Mouse (Mus musculus): ENCODE measurements around the gene Tmc2. TPM values are rescaled to one million over a fixed set of nuclear protein-coding genes. Genes with fewer than 3 reads are reported as not detected.

Tmc2 gene
- polyA plus RNA-seq, 1 experiment from 2014 or later: not detected

DNA sequence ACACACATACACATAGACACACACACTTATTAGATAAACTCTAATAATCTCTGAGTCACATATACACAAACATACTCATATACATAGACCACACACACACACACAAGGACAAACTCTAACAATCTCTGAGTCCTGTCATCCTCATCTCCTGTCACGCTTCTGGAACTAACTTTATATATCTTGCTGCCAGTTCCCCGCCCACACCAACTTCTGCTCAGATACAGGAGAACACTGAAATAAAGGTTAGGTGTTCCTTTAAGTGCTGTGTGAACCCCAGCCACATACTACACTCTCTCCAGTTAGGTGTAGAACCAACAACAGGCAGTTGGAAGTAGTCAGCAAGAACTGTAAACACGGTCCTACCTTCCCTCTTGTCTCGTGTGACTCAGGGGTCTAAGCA is 65.8 kb downstream of the Tmc2 start:
- Histone ChIP-seq H3K9ac (no peak overlapping the region), H3K4me3 (no peak overlapping the region), H3K27ac (no peak overlapping the region), H3K4me2 (replicated peaks) (no peak overlapping the region), H3K27me3 (no peaks in the 10 kb centered on the region), H3K9me3 (no peaks in the 10 kb centered on the region), H3K36me3 (no peaks in the 10 kb centered on the region), H3K4me1 (no peaks in the 10 kb centered on the region)
- ATAC-seq (ENCODE audit: insufficient number of reproducible peaks, insufficient read depth, low FRiP score, low TSS enrichment): no peak
- 77% methylated on average over 4 of the region's 4 CpGs for WGBS

- 79% methylated on average over 2 of the region's 2 CpGs for WGBS
- Histone ChIP-seq H3K4me2 (replicated peaks) (no peak overlapping the region), H3K9me3 (no peaks in the 10 kb centered on the region), H3K27me3 (no peaks in the 10 kb centered on the region), H3K36me3 (no peaks in the 10 kb centered on the region), H3K4me1 (no peaks in the 10 kb centered on the region), H3K9ac (no peak overlapping the region), H3K4me3 (no peak overlapping the region), H3K27ac (no peak overlapping the region)
- ATAC-seq (ENCODE audit: insufficient number of reproducible peaks, insufficient read depth, low FRiP score, low TSS enrichment): no peak
Measured at GRCm38 (mm10) chr2:130261914-130262313, 66.9 kb downstream of the Tmc2 start.

DNA sequence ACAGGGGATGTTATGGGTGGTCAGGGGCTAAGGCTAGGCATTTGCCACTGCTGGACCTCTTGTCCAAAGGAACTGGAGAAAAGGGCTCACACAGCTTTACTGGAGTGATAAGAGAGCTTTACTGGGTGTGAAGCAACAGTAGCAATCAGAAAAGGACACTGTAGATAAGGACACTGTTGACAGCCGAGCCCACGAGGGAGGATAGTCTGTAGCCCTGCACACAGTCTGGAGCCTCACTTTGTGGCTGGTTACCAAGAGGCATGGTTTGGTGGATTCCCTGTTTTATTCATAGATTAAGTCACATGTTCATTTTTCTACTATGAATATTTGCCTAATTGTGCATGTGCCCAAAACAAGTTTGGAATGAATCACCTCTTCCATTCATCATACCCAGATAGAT is 67.4 kb downstream of the Tmc2 start:
- H3K36me3 ChIP-seq: no peaks in the 10 kb centered on the region
- ATAC-seq (ENCODE audit: insufficient number of reproducible peaks, insufficient read depth, low FRiP score, low TSS enrichment): no peak
- H3K4me2 ChIP-seq (replicated peaks): no peak overlapping the region
- no peak overlapping the region for H3K27ac ChIP-seq
- no peaks in the 10 kb centered on the region for H3K27me3 ChIP-seq
- H3K4me3 ChIP-seq: no peak overlapping the region
- H3K9ac ChIP-seq: no peak overlapping the region
- 87% methylated on average over 2 of the region's 2 CpGs for WGBS
- H3K9me3 ChIP-seq: no peaks in the 10 kb centered on the region
- H3K4me1 ChIP-seq: no peaks in the 10 kb centered on the region

GRCm38 (mm10) chr2:130265520-130265919 is 70.5 kb downstream of the Tmc2 start:
- 91% methylated on average over 1 of the region's 1 CpGs for WGBS
- Histone ChIP-seq H3K27me3 (no peaks in the 10 kb centered on the region), H3K4me3 (no peak overlapping the region), H3K9ac (no peak overlapping the region), H3K4me1 (no peaks in the 10 kb centered on the region), H3K36me3 (no peaks in the 10 kb centered on the region), H3K27ac (no peak overlapping the region), H3K4me2 (replicated peaks) (no peak overlapping the region), H3K9me3 (no peaks in the 10 kb centered on the region)
- no peak for ATAC-seq (ENCODE audit: insufficient number of reproducible peaks, insufficient read depth, low FRiP score, low TSS enrichment)

GRCm38 (mm10) chr2:130268074-130268473 is 73.1 kb downstream of the Tmc2 start:
- Histone ChIP-seq H3K27ac (no peak overlapping the region), H3K4me3 (no peak overlapping the region), H3K36me3 (no peaks in the 10 kb centered on the region), H3K4me2 (replicated peaks) (no peak overlapping the region), H3K9me3 (no peaks in the 10 kb centered on the region), H3K27me3 (no peaks in the 10 kb centered on the region), H3K9ac (no peak overlapping the region), H3K4me1 (0 out of 2 replicates have a peak, but pooled peaks cover under 1% of the 10 kb centered on the region)
- 67% methylated on average over 7 of the region's 7 CpGs for WGBS
- ATAC-seq (ENCODE audit: insufficient number of reproducible peaks, insufficient read depth, low FRiP score, low TSS enrichment): no peak

GRCm38 (mm10) chr2:130273732-130274131 is 78.7 kb downstream of the Tmc2 start:
- peak overlapping the region; percentile 92 for H3K9ac ChIP-seq
- peaks cover 24% of the 10 kb centered on the region for H3K4me1 ChIP-seq
- peak overlapping the region; percentile 94 for H3K27ac ChIP-seq
- WGBS: under 1% methylated on average over 14 of the region's 14 CpGs
- peak overlapping the region; percentile 87 for H3K4me3 ChIP-seq
- H3K9me3 ChIP-seq: no peaks in the 10 kb centered on the region
- H3K4me2 ChIP-seq (replicated peaks): peak overlapping the region; percentile 69
- peaks cover 34% of the 10 kb centered on the region for H3K36me3 ChIP-seq
- ATAC-seq (ENCODE audit: insufficient number of reproducible peaks, insufficient read depth, low FRiP score, low TSS enrichment): peak; percentile 4; the same call in 1 of the 2 replicates
- H3K27me3 ChIP-seq: no peaks in the 10 kb centered on the region

- H3K9ac ChIP-seq: peak within 1 kb of the TSS; percentile 92
- ATAC-seq (ENCODE audit: insufficient number of reproducible peaks, insufficient read depth, low FRiP score, low TSS enrichment): peak; percentile 98
Measured at GRCm38 (mm10) chr2:130274149-130274861, 79.3 kb downstream of the Tmc2 start, which contains the start of gene Nop56. TSS of gene Nop56 (plus strand) at chr2:130274430.

DNA sequence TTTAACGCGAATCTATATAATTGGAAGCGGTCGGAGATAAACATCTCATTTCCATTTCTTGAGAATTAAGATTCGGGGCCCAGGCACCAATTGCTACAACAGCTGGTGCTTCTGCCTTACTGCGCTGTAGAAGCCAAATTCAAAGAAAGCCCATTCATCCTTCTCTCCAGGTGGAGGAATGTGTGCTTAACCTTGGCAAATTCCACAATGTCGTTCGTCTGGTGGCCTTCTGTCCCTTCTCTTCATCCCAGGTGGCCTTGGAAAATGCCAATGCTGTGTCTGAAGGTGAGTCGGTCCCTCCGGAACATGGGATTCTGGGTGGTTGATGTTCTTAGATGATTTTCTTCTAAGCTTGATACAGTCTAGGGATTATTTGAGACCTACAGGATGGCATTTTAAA is 79.9 kb downstream of the Tmc2 start:
- Histone ChIP-seq H3K4me3 (peak overlapping the region; percentile 87), H3K36me3 (peaks cover 42% of the 10 kb centered on the region), H3K27ac (peak overlapping the region; percentile 94), H3K27me3 (no peaks in the 10 kb centered on the region), H3K9me3 (no peaks in the 10 kb centered on the region), H3K9ac (peak overlapping the region; percentile 92), H3K4me2 (replicated peaks) (peak overlapping the region; percentile 69), H3K4me1 (peaks cover 24% of the 10 kb centered on the region)
- under 1% methylated on average over 10 of the region's 10 CpGs for WGBS
- ATAC-seq (ENCODE audit: insufficient number of reproducible peaks, insufficient read depth, low FRiP score, low TSS enrichment): no peak

More at GRCm38 (mm10) chr2:130274149-130274861, 79.3 kb downstream of the Tmc2 start, which contains the start of gene Nop56:
- Histone ChIP-seq H3K4me1 (peaks cover 24% of the 10 kb centered on the region), H3K4me3 (peak within 1 kb of the TSS; percentile 87), H3K27ac (peak within 1 kb of the TSS; percentile 94), H3K36me3 (peaks cover 37% of the 10 kb centered on the region), H3K9me3 (no peaks in the 10 kb centered on the region), H3K27me3 (no peaks in the 10 kb centered on the region), H3K4me2 (replicated peaks) (peak within 1 kb of the TSS; percentile 69)
- WGBS: under 1% methylated on average over 68 of the region's 68 CpGs

DNA sequence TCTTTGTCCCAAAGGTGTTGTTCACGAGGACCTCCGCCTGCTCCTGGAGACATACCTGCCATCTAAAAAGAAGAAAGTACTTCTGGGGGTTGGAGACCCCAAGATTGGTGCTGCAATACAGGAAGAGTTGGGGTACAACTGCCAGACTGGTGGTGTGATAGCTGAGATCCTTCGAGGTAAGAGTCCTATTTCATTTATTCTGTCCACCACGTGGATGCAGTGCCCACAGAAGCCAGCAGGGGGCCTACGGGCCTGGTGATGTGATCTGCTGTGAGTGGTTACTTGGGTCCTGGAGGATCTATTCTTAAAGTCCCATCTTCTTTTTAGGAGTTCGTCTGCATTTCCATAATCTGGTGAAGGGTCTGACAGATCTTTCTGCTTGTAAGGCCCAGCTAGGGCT is 80.7 kb downstream of the Tmc2 start:
- no peaks in the 10 kb centered on the region for H3K27me3 ChIP-seq
- no peak for ATAC-seq (ENCODE audit: insufficient number of reproducible peaks, insufficient read depth, low FRiP score, low TSS enrichment)
- H3K36me3 ChIP-seq: peaks cover 50% of the 10 kb centered on the region
- no peak overlapping the region for H3K27ac ChIP-seq
- H3K4me3 ChIP-seq: peak overlapping the region; percentile 87
- 0 out of 2 replicates have a peak overlapping the region, but pooled peaks have one; percentile 92 for H3K9ac ChIP-seq
- WGBS: 48% methylated on average over 6 of the region's 6 CpGs
- no peaks in the 10 kb centered on the region for H3K9me3 ChIP-seq
- H3K4me1 ChIP-seq: peaks cover 24% of the 10 kb centered on the region
- H3K4me2 ChIP-seq (replicated peaks): peak overlapping the region; percentile 69

DNA sequence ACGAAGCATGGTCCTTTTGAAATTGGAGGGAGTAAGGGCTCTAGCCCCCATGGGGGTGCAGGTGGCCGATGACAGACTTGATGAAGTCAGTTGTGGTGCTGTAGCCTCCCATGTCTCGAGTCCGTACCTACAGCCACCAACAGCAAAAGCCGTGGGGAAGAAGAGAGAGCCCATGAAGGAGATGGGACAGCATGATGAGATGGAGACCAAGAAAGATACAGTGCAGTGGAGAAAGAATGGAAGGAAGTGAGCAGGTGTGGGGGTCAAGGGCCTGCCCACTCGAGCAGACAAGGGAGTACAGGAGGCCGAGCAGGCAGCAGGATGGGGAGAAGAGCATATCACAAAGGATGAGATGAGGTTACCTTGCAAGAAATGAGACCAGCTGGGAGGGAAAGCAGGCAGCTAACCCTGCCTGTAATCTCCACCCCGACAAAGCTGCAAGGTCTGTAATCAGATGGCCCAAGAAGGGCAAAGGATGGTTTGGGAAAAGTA is 84.7 kb downstream of the Tmc2 start:
- peaks cover 61% of the 10 kb centered on the region for H3K36me3 ChIP-seq
- 36% methylated on average over 8 of the region's 8 CpGs for WGBS
- ATAC-seq (ENCODE audit: insufficient number of reproducible peaks, insufficient read depth, low FRiP score, low TSS enrichment): no peak

GRCm38 (mm10) chr2:130280224-130280623 is 85.2 kb downstream of the Tmc2 start:
- H3K9me3 ChIP-seq: no peaks in the 10 kb centered on the region
- H3K27ac ChIP-seq: no peak overlapping the region
- H3K27me3 ChIP-seq: no peaks in the 10 kb centered on the region
- 67% methylated on average over 7 of the region's 7 CpGs for WGBS
- H3K4me1 ChIP-seq: peaks cover 30% of the 10 kb centered on the region
- peaks cover 61% of the 10 kb centered on the region for H3K36me3 ChIP-seq
- no peak overlapping the region for H3K9ac ChIP-seq
- H3K4me3 ChIP-seq: no peak overlapping the region
- ATAC-seq (ENCODE audit: insufficient number of reproducible peaks, insufficient read depth, low FRiP score, low TSS enrichment): no peak
- no peak overlapping the region for H3K4me2 ChIP-seq (replicated peaks)

More for the DNA sequence above, 84.7 kb downstream of the Tmc2 start:
- Histone ChIP-seq H3K27me3 (no peaks in the 10 kb centered on the region), H3K27ac (no peak overlapping the region), H3K4me1 (peaks cover 28% of the 10 kb centered on the region), H3K9ac (no peak overlapping the region), H3K4me3 (no peak overlapping the region), H3K9me3 (no peaks in the 10 kb centered on the region), H3K4me2 (replicated peaks) (no peak overlapping the region)

DNA sequence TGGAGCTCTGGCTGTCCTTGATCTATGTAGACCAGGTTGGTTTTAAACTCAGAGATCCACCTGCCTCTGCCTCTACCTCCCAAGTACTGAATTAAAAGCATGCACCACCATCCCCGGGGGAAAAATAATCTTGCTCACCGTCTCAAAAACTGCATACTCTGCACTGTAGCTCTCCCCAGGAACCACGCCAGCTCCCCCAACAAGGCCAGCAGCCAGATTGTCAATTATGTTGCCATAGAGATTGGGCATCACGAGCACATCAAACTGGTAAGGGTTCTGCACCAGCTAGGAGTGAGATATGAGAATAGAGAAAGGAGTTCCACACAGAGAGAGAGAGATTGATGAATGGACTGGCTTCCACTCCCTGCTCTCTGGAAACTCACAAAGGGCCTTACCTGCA is 85.8 kb downstream of the Tmc2 start:
- no peak for ATAC-seq (ENCODE audit: insufficient number of reproducible peaks, insufficient read depth, low FRiP score, low TSS enrichment)
- Histone ChIP-seq H3K9me3 (no peaks in the 10 kb centered on the region), H3K36me3 (peaks cover 56% of the 10 kb centered on the region)

More for the DNA sequence above, 85.8 kb downstream of the Tmc2 start:
- Histone ChIP-seq H3K4me2 (replicated peaks) (no peak overlapping the region), H3K4me1 (peaks cover 24% of the 10 kb centered on the region), H3K4me3 (no peak overlapping the region), H3K27ac (no peak overlapping the region), H3K27me3 (no peaks in the 10 kb centered on the region), H3K9ac (no peak overlapping the region)
- WGBS: 69% methylated on average over 4 of the region's 4 CpGs
